ENCODE assay signal across 20 mouse cellular contexts in the genomic region with DNA sequence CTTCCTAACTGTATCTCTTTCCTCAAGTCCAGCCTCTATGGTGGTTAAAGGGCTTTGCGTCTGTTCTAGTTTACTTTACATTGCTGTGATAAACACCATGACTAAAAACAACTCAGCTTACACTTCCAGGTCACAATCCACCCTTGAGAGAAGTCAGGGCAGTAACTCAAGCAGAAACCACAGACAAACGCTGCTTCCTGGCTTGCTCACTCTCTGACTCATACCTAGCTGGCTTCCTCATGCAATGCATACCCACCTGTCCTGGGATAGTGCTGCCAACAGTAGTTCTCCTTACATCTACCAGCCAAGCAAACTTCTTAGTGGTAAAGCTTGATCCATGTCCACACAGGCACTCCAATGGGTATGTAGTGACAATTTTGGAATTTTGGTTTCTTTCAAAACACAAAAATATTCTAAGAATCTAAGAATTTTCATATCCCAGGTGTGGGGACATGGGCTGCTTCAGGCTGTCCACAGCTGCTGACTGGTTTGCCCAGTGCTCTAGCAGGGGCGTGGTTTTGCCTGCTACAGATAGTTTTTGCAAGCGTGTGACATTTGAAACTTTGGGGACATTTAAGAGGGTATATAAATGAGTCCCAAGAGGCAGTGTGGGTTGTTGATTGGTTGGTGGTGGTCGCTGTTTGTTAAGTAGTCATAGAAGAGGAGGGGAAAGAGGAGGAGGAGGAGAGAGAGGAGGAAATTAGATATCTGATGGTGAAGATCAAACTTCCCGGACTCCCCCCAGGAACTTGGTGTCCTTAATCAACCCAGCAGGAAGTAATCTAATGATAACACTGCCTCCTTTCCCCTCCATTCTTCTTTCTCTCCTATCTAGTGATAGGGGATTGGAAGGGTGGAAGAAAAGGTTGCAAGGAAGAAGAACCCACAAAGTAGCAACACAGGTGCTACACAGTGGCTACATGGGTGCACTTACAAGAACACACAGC. TPM values are rescaled to one million over a fixed set of nuclear protein-coding genes. Genes with fewer than 3 reads are reported as not detected.
A peak's percentile ranks its signal among the peaks of the same experiment; 100 is the strongest.
DNase-seq lines count a peak whose midpoint lies in the region; ATAC-seq and TF ChIP-seq lines count a peak whose summit lies in the region.
"Had no signal": no experiment of that assay in that cellular context is flagged by ENCODE, and none has a peak within 500 bp of the region (broad histone marks: within the 10 kb centered on the region; RNA-seq: fewer than 3 reads in every experiment).

No protein-coding gene starts in this region.

- H3K36me3 ChIP-seq in splenic B cell, adult 2 months (ENCODE audit: control insufficient read depth, insufficient read depth, low read length, poor library complexity, severe bottlenecking), result no peaks in the 10 kb centered on the region
- H3K36me3 ChIP-seq: liver, embryonic 13.5 days; lung, embryonic 15.5 days; midbrain, embryonic 15.5 days had no signal

- no peaks in the 10 kb centered on the region for H3K27me3 ChIP-seq in splenic B cell, adult 2 months (ENCODE audit: control insufficient read depth, insufficient read depth, low read length, poor library complexity, severe bottlenecking)

- H3K27ac ChIP-seq in gastrocnemius, adult 2 months, result peak overlapping the region; percentile 1; the same call in 1 of the 2 replicates
- H3K27ac ChIP-seq: liver, embryonic 13.5 days; lung, embryonic 15.5 days; midbrain, embryonic 15.5 days had no signal

- no peak for TF ChIP-seq CTCF in gastrocnemius, adult 2 months (IDR thresholded peaks at IDR 0.05)

- ATAC-seq in activated CD4-positive, CD25-positive, alpha-beta regulatory T cell, adult 4 months, result peak; percentile 57
- ATAC-seq: forebrain, embryonic 14.5 days; inflammation-experienced regulatory T-cells, adult 6 months; midbrain, embryonic 15.5 days had no signal

- DNase-seq in gastrocnemius, adult 2 months, result no peak
- no peak for DNase-seq in gastrocnemius, adult 8-10 months (ENCODE audit: low spot score in 2 of 2)
- peak; percentile 39 for DNase-seq in CD4-positive helper T cell, adult 2 months (ENCODE audit: low read depth, low spot score)
- DNase-seq in splenic B cell, adult 2 months (ENCODE audit: low read depth, low spot score), result peak; percentile 77
- no peak for DNase-seq in layer of hippocampus, adult 11-12 months (ENCODE audit: low spot score)
- DNase-seq in layer of hippocampus, postnatal 10 days (ENCODE audit: low spot score in 2 of 2), result no peak
- no peak for DNase-seq in c-Kit-positive CD71-positive TER-119-positive erythroid progenitor cells, embryonic 14.5 days (ENCODE audit: low spot score)
- DNase-seq: adrenal gland, adult 8-10 months; cerebellum, adult 9-10 months; embryo, embryonic 11 days; kidney, adult 8-10 months; kidney, postnatal 36 days; liver, embryonic 13.5 days; thymus, adult 2 months had no signal

- no peak overlapping the region for H3K4me3 ChIP-seq in gastrocnemius, adult 2 months
- H3K4me3 ChIP-seq: liver, embryonic 13.5 days; lung, embryonic 15.5 days; megakaryocyte, embryonic 14.5 days; midbrain, embryonic 15.5 days had no signal

- intact Hi-C loops in gastrocnemius, adult 2 months (cut with DNase I), result no loop called here

RNA-seq across cellular contexts. Expression of gene Cep170b, which starts 17.6 kb away (rescaled TPM):
- total RNA-seq in gastrocnemius, adult 2 months (2021), result 10 to 100 TPM in 1 of 2 experiments, 1 to 10 TPM in 1; 9.8 to 13.6 TPM
- 10 to 100 TPM in 3 of 4 experiments, 1 to 10 TPM in 1; 9.8 to 18.4 (median 12.5) TPM for total RNA-seq in gastrocnemius, adult 8-10 months (2022)
- polyA plus RNA-seq in activated CD4-positive, CD25-positive, alpha-beta regulatory T cell, adult 4 months (2017; shearing (Covaris generic)), result 1 to 10 TPM; 2.3 to 2.5 TPM
- 100 to 1,000 TPM; 180 to 199 TPM for total RNA-seq in layer of hippocampus, postnatal 10 days (2021)

RNA-seq across cellular contexts. Expression of gene Zbtb42, which starts 24.0 kb away (rescaled TPM):
- under 1 TPM; 0.64 to 0.81 TPM for total RNA-seq in gastrocnemius, adult 2 months (2021)
- under 1 TPM; 0.48 to 0.90 (median 0.58) TPM for total RNA-seq in gastrocnemius, adult 8-10 months (2022)
- 1 to 10 TPM; 2.2 to 2.6 TPM for polyA plus RNA-seq in activated CD4-positive, CD25-positive, alpha-beta regulatory T cell, adult 4 months (2017; shearing (Covaris generic))
- under 1 TPM; 0.33 to 0.80 TPM for total RNA-seq in layer of hippocampus, postnatal 10 days (2021)

RNA-seq across cellular contexts. Expression of gene Akt1, which starts 28.0 kb away (rescaled TPM):
- total RNA-seq in gastrocnemius, adult 2 months (2021), result 10 to 100 TPM; 50.9 to 59.3 TPM
- total RNA-seq in gastrocnemius, adult 8-10 months (2022), result 10 to 100 TPM; 41.6 to 42.5 (median 42.0) TPM
- 10 to 100 TPM; 17.3 to 23.5 TPM for polyA plus RNA-seq in activated CD4-positive, CD25-positive, alpha-beta regulatory T cell, adult 4 months (2017; shearing (Covaris generic))
- total RNA-seq in layer of hippocampus, postnatal 10 days (2021), result 100 to 1,000 TPM; 182 to 185 TPM

RNA-seq across cellular contexts. Expression of gene Pld4, which starts 57.8 kb away (rescaled TPM):
- total RNA-seq in gastrocnemius, adult 2 months (2021), result 1 to 10 TPM; 1.7 to 4.0 TPM
- total RNA-seq in gastrocnemius, adult 8-10 months (2022), result 1 to 10 TPM in 3 of 4 experiments, under 1 TPM in 1; 0.48 to 2.5 (median 1.7) TPM
- 1 to 10 TPM in 1 of 2 experiments, under 1 TPM in 1; 0.50 to 4.7 TPM for polyA plus RNA-seq in activated CD4-positive, CD25-positive, alpha-beta regulatory T cell, adult 4 months (2017; shearing (Covaris generic))
- total RNA-seq in layer of hippocampus, postnatal 10 days (2021), result 10 to 100 TPM in 1 of 2 experiments, 1 to 10 TPM in 1; 9.2 to 11.7 TPM

RNA-seq across cellular contexts. Expression of gene Siva1, which starts 58.2 kb away (rescaled TPM):
- total RNA-seq in gastrocnemius, adult 2 months (2021), result 10 to 100 TPM; 18.6 to 25.3 TPM
- 10 to 100 TPM; 22.2 to 26.3 (median 24.3) TPM for total RNA-seq in gastrocnemius, adult 8-10 months (2022)
- polyA plus RNA-seq in activated CD4-positive, CD25-positive, alpha-beta regulatory T cell, adult 4 months (2017; shearing (Covaris generic)), result 10 to 100 TPM; 38.7 to 44.6 TPM
- total RNA-seq in layer of hippocampus, postnatal 10 days (2021), result 10 to 100 TPM; 17.0 to 19.5 TPM

Comparison
In these comparisons a context has a peak if more than half of its experiments do, and no peak if none do; other contexts are left out.
1. DNase-seq: peak in CD4-positive helper T cell, adult 2 months (single experiment) and splenic B cell, adult 2 months (single experiment); none in gastrocnemius, adult 2 months (single experiment), gastrocnemius, adult 8-10 months (0 of 2), layer of hippocampus, adult 11-12 months (single experiment), layer of hippocampus, postnatal 10 days (0 of 2) and c-Kit-positive CD71-positive TER-119-positive erythroid progenitor cells, embryonic 14.5 days (single experiment).
2. RNA of gene Cep170b, which starts 17.6 kb away (total RNA-seq): 180 to 199 TPM in layer of hippocampus, postnatal 10 days; 9.8 to 13.6 TPM in gastrocnemius, adult 2 months and 9.8 to 18.4 TPM in gastrocnemius, adult 8-10 months; every median in the first group is over 4 times any median in the second.